Mouse (Mus musculus) heart, postnatal 0 days (tissue): ENCODE results near the gene Mcee. TPM values are rescaled to one million over a fixed set of nuclear protein-coding genes. Genes with fewer than 3 reads are reported as not detected.

ENCODE experiments used
- ATAC-seq: fragments of 200-750 bp; cut with Nextera tagmentation; 2 replicates; pipeline ENCODE4 v1.8.0; 2017; ENCODE audit warnings: low read depth, moderate number of reproducible peaks, moderate library complexity; ENCODE audit not compliant: insufficient read depth
- DNase-seq: peaks from one replicate; pipeline ENCODE4 v3.0.0-alpha.2; 2016; ENCODE audit warnings: low spot score
- H3K27ac ChIP-seq: fragments of 300-500 bp; sonication (generic); 2 replicates; pipeline ENCODE4 v1.5.1; 2014; ENCODE audit warnings: low read depth, mild to moderate bottlenecking
- H3K27me3 ChIP-seq: fragments of 300-500 bp; sonication (generic); 2 replicates; pipeline ENCODE4 v1.6.1; 2014; ENCODE audit warnings: low read length, mixed read lengths; ENCODE audit not compliant: control insufficient read depth, insufficient read depth
- H3K36me3 ChIP-seq: fragments of 300-500 bp; sonication (generic); replicated peaks from 2 replicates; pipeline ENCODE4 v1.6.1; 2014; ENCODE audit warnings: low read length, mixed read lengths; ENCODE audit not compliant: control insufficient read depth, insufficient read depth
- H3K4me1 ChIP-seq: fragments of 300-500 bp; sonication (generic); 2 replicates; pipeline ENCODE4 v1.6.1; 2014; ENCODE audit warnings: antibody characterized with exemption; ENCODE audit not compliant: control insufficient read depth, insufficient read depth
- H3K4me2 ChIP-seq: fragments of 300-500 bp; sonication (generic); 2 replicates; pipeline ENCODE4 v1.6.1; 2014; ENCODE audit warnings: low read depth, mild to moderate bottlenecking, low read length, moderate library complexity
- H3K4me3 ChIP-seq: fragments of 300-500 bp; sonication (generic); 2 replicates; pipeline ENCODE4 v1.5.1; 2014; ENCODE audit warnings: low read depth, low read length
- H3K9ac ChIP-seq: fragments of 300-500 bp; sonication (generic); replicated peaks from 2 replicates; pipeline ENCODE4 v1.6.1; 2014; ENCODE audit warnings: low read depth, low read length, mixed read lengths
- H3K9me3 ChIP-seq: fragments of 300-500 bp; sonication (generic); replicated peaks from 2 replicates; pipeline ENCODE4 v1.6.1; 2016; ENCODE audit warnings: low read length; ENCODE audit not compliant: control insufficient read depth
- CTCF ChIP-seq: IDR thresholded peaks from 2 replicates; pipeline ENCODE4 v1.5.1; 2016; ENCODE audit warnings: antibody characterized with exemption, control low read depth, low read depth
- EP300 ChIP-seq: IDR thresholded peaks from 2 replicates; pipeline ENCODE4 v1.6.1; 2016; ENCODE audit warnings: antibody characterized with exemption, low read depth
- WGBS: fragments of 180-500 bp; shearing (Covaris S2); extraction: QIAGEN DNeasy Blood & Tissue Kit; methylation state at CpG from one replicate; pipeline ENCODE4 v1.1.7; 2014; 5-methylcytosine and 5-hydroxymethylcytosine counted together
- polyA plus RNA-seq: library from polyadenylated mRNA; unstranded; fragments of >200 nt; fragmentation: Nextera tagmentation; extraction: Ambion mirVana; gene quantifications from 2 replicates; pipeline ENCODE4 v1.2.1, GENCODE M21; 2015
- total RNA-seq: library from RNA; depleted of rRNA; stranded (reverse); fragments of >200 nt; gene quantifications from 2 replicates; pipeline ENCODE4 v1.2.3, GENCODE M21; 2014; ENCODE audit warnings: low replicate concordance; rRNA removed

Gene Mcee
- total RNA-seq (13.2 and 53.1 TPM in 2 replicates), polyA plus RNA-seq (218 and 253 TPM in 2 replicates)

DNA sequence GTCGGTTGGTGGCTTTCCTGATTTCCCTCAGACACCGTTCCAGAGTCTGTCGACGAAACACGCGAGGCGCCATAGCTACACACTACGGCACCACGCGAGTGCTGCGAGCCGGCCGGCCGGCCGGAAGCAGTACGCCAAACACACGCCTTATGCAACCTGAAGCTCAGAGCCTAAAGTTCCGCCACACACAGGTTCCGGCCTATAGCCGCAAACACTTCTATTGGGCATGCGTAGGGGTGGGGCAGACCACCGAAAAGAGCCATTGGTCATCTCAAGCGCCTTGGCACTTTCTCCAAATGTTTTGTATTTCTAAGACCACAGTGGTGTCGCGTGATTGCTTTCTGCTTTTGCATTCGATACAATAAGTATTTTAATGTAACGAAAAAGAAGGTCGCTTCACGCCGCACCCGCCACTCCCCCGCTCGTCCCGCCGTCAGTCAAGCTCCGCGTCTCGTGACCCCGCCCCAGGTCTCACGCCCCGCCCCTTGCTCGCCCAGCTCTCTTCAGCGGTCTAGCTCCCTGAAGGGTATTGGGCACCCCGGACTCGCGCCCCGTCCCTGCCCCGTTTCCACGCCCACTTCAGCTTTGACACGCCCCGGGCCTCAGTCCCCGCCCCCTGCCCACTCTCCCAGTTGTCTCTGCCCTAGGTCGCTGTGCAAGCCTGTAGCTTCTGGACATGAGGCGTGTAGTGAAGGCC lies at the start of gene Mcee, which contains the start of gene Mphosph10:
TSS of gene Mcee (plus strand) at position 486 of the 697 bp plus-strand sequence.
TSS of gene Mphosph10 (minus strand) at position 147 of the 697 bp plus-strand sequence.
- WGBS = under 1% methylated on average over 52 of the region's 54 CpGs
- H3K4me3 ChIP-seq = peak within 1 kb of the TSS; percentile 67
- DNase-seq = peak; percentile 92
- peak; percentile 99 for ATAC-seq
- peak within 1 kb of the TSS; percentile 82 for H3K9ac ChIP-seq
- no peaks in the 10 kb centered on the region for H3K9me3 ChIP-seq
- no peaks in the 10 kb centered on the region for H3K27me3 ChIP-seq
- H3K36me3 ChIP-seq = peaks cover 25% of the 10 kb centered on the region
- TF ChIP-seq EP300 (peak; percentile 58; the same call in 1 of the 2 replicates), CTCF (no peak)
- peaks cover 9% of the 10 kb centered on the region for H3K4me1 ChIP-seq
- peak within 1 kb of the TSS; percentile 91 for H3K27ac ChIP-seq
- H3K4me2 ChIP-seq = peak within 1 kb of the TSS; percentile 88

DNA sequence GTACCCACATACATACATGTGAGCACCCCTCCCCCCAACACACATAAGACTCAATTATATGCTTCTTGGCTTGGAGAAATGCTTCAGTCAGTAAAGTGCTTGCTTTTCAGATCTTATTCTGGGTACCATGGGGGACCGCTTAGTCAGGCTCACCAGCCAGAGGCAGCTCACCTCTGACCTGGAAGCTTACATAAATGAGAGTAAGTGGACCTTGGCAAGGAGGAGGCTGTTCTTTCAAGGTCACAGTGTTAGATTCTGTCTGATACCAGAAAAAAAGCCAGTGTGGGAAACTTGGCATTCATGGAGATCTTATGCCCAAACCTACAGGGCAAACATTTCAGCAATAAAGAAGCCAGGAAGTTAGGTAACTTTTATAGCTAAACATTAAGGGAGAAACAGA lies 44.6 kb upstream of the Mcee start:
- H3K9ac ChIP-seq = no peak overlapping the region
- H3K27ac ChIP-seq = no peak overlapping the region
- no peak overlapping the region for H3K4me3 ChIP-seq
- no peaks in the 10 kb centered on the region for H3K27me3 ChIP-seq
- no peak overlapping the region for H3K4me2 ChIP-seq
- no peaks in the 10 kb centered on the region for H3K9me3 ChIP-seq
- no peak for DNase-seq
- peaks cover 58% of the 10 kb centered on the region for H3K36me3 ChIP-seq
- TF ChIP-seq EP300 (no peak), CTCF (no peak)
- no peak for ATAC-seq
- no peaks in the 10 kb centered on the region for H3K4me1 ChIP-seq
- WGBS = 93% methylated on average over 1 of the region's 1 CpGs

DNA sequence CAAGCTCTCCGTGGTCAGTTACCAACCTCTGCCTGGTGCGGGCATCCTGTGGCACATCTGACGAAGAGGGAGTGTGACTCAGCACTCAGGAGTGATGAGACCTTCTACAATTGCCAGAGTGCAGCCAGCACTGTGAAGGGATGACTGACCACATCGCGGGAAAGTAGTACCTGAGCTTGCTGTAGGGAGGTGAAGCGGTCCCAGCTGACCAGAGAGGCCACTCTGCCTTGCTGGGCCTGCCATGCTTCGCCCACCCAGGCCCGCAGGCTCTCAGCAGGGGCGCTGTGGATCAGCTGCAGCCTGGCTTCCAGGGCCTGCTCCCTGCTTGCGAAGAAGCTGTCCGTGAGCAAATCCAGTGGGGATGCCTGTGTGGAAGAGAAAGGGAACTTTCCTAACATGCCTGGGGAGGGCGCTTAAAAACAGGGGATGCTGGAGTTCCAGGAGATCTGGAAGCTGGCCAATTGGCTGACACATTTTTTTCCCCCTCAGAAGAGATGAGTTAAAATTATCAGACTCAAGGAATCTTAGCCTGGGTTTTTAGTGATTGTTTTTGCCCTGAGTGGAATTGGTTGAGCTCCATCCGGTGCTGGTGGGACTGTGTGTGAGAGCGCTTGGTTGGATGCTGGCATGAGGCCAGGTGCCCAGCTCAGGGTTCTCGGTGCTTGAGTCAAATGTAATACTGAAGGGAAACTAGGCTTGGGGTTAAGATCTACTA lies 43.1 kb upstream of the Mcee start:
- Histone ChIP-seq H3K9ac (no peak overlapping the region), H3K27ac (no peak overlapping the region), H3K4me3 (no peak overlapping the region), H3K36me3 (peaks cover 67% of the 10 kb centered on the region), H3K4me2 (no peak overlapping the region), H3K4me1 (no peaks in the 10 kb centered on the region), H3K9me3 (no peaks in the 10 kb centered on the region), H3K27me3 (no peaks in the 10 kb centered on the region)
- DNase-seq (no peak), ATAC-seq (no peak)
- 76% methylated on average over 15 of the region's 15 CpGs for WGBS
- TF ChIP-seq CTCF (no peak), EP300 (no peak)

DNA sequence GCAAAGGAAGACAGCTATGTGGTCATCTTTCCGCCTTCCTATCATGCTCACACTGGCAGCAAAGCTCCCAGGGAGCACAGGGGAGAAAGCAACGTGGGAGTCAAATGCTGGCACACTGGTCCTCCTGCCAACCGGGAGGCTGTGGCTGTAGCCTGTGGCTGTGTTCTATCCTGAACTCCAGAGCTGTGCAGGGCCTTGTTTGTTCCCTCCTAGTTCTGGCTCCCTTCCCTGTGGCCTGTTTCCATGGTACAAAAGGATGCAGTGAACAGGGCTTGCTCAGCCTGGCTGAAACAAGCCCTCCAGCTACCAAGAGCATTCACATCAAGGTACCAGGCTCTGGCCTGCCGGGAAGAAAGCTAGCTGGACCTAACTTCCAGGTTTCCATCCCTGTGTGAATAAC lies 41.3 kb upstream of the Mcee start:
- no peak overlapping the region for H3K27ac ChIP-seq
- H3K4me2 ChIP-seq = no peak overlapping the region
- no peak overlapping the region for H3K4me3 ChIP-seq
- DNase-seq (no peak), ATAC-seq (no peak)
- TF ChIP-seq CTCF (no peak), EP300 (no peak)
- no peak overlapping the region for H3K9ac ChIP-seq
- H3K36me3 ChIP-seq = peaks cover 59% of the 10 kb centered on the region
- 62% methylated on average over 4 of the region's 4 CpGs for WGBS
- no peaks in the 10 kb centered on the region for H3K27me3 ChIP-seq
- no peaks in the 10 kb centered on the region for H3K9me3 ChIP-seq
- H3K4me1 ChIP-seq = no peaks in the 10 kb centered on the region

DNA sequence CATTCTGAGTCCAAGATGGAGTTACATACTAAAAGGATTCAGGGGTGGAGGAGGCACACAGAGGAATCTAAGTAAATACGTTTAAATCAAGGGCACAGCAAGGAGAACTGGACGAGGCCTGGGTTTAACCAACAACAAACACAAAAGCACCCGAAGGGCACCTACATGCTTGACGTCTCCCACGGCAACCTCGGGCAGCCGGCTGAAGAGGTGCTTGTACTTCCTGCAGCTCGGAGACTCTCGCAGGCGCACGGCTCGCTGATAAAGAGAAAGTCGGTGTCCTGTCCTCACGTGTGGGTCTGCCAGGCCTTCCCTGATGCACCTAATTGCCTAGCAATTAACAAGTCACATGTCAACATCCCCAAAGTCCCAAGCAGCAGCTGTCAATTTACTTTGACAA lies 38.2 kb upstream of the Mcee start:
- peaks cover 39% of the 10 kb centered on the region for H3K36me3 ChIP-seq
- WGBS = 62% methylated on average over 14 of the region's 14 CpGs
- no peaks in the 10 kb centered on the region for H3K9me3 ChIP-seq

More for the DNA sequence above, 38.2 kb upstream of the Mcee start:
- Histone ChIP-seq H3K4me1 (no peaks in the 10 kb centered on the region), H3K27me3 (no peaks in the 10 kb centered on the region), H3K4me2 (no peak overlapping the region), H3K27ac (no peak overlapping the region), H3K9ac (no peak overlapping the region), H3K4me3 (no peak overlapping the region)
- no peak for ATAC-seq
- no peak for DNase-seq
- TF ChIP-seq CTCF (no peak), EP300 (no peak)
